Mouse (Mus musculus): ENCODE data around the gene Dtx1. TPM values are rescaled to one million over a fixed set of nuclear protein-coding genes. Genes with fewer than 3 reads are reported as not detected.

The Dtx1 gene
- polyA plus RNA-seq, 1 experiment from 2014 or later = 4.0 TPM

DNA sequence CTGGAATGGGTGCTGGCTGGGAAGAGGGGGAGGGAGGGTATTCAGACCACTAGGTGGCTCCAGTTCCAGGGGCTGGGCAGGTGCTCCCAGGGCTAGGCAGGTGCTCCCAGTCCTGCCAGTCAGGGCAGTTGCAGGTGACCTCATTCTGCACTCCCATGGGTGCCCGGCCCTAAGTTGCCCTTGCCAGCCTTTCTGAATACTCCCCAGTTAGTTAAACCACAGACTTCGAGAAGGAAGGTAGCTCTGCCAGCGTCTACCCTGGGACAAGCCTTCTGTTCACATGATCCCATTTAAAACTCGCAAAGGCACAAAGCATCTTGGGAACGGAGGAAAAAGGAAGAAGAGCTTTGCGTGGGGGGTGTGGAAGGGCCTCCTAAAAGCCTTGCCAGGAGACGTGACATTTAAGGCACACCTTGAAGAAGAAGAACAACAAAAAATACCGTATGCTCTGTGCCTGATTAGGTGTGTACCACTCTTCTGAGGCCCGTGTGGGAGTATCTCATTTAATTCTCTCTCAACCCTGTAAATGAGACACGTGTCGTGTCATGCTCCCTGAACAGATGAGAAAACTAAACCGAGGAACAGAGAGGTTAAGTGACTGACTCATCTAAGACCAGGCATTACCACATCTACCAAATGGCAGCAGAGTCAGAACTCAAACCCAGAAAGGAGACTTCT is 63.8 kb downstream of the Dtx1 start:
- peaks cover 17% of the 10 kb centered on the region for H3K4me1 ChIP-seq
- H3K9me3 ChIP-seq = no peaks in the 10 kb centered on the region
- H3K36me3 ChIP-seq = no peaks in the 10 kb centered on the region
- H3K27me3 ChIP-seq = peaks cover 62% of the 10 kb centered on the region
- WGBS = 33% methylated on average over 12 of the region's 12 CpGs
- no peak overlapping the region for H3K4me3 ChIP-seq
- H3K27ac ChIP-seq = no peak overlapping the region
- no peak overlapping the region for H3K9ac ChIP-seq
- H3K4me2 ChIP-seq = no peak overlapping the region
- no peak for ATAC-seq (ENCODE audit: insufficient number of reproducible peaks, low FRiP score, low TSS enrichment, low read depth)

DNA sequence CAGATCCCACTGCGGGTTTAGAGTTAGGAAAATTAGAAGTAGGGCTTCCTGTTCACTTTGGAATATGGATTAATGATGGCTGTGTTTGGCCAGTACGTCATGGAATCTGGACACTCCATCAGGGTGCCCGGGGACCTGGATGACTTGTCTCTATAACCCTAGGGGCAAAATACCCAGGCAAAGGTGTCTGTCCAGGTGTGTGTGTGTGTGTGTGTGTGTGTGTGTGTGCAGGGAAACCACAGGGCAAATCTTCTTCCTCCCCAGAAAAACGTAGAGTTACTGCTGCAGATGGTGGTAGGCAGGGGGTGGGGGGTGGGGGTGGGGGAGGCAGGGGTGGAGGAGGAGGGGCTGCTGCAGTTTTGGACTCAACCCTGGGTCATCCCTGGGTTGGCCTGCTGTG is 64.4 kb downstream of the Dtx1 start:
- peaks cover 56% of the 10 kb centered on the region for H3K27me3 ChIP-seq
- 65% methylated on average over 4 of the region's 4 CpGs for WGBS
- no peaks in the 10 kb centered on the region for H3K9me3 ChIP-seq
- no peak for ATAC-seq (ENCODE audit: insufficient number of reproducible peaks, low FRiP score, low TSS enrichment, low read depth)
- no peak overlapping the region for H3K4me2 ChIP-seq
- peaks cover 17% of the 10 kb centered on the region for H3K4me1 ChIP-seq
- no peak overlapping the region for H3K27ac ChIP-seq
- H3K4me3 ChIP-seq = no peak overlapping the region
- no peak overlapping the region for H3K9ac ChIP-seq
- H3K36me3 ChIP-seq = no peaks in the 10 kb centered on the region

DNA sequence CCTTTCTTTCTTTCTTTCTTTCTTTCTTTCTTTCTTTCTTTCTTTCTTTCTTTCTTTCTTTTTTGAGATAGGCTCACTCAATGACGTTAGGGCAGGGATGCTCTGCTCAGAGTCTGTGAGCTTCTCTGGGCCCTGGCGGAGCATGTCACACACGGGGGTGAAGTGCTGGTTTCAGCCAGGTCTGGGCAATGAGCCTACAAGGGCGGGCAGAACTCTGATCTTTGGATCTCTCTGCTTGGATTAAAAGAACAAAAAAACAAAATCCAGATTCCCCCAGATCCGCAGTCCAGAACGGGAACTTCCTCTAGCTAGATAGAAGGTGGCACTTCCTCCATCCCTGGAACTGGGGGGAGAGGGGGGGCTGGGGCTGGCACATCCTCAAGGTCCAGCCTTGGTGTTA is 65.9 kb downstream of the Dtx1 start:
- Histone ChIP-seq H3K27ac (no peak overlapping the region), H3K4me1 (peaks cover 17% of the 10 kb centered on the region), H3K9ac (no peak overlapping the region), H3K27me3 (peaks cover 47% of the 10 kb centered on the region), H3K9me3 (no peaks in the 10 kb centered on the region), H3K4me3 (no peak overlapping the region), H3K4me2 (no peak overlapping the region), H3K36me3 (no peaks in the 10 kb centered on the region)
- ATAC-seq (ENCODE audit: insufficient number of reproducible peaks, low FRiP score, low TSS enrichment, low read depth) = no peak
- 48% methylated on average over 6 of the region's 6 CpGs for WGBS

- no peak overlapping the region for H3K4me2 ChIP-seq
- H3K27ac ChIP-seq = no peak overlapping the region
- H3K9ac ChIP-seq = no peak overlapping the region
- H3K4me3 ChIP-seq = no peak overlapping the region
- no peaks in the 10 kb centered on the region for H3K9me3 ChIP-seq
- no peak for ATAC-seq (ENCODE audit: insufficient number of reproducible peaks, low FRiP score, low TSS enrichment, low read depth)
- 70% methylated on average over 3 of the region's 3 CpGs for WGBS
- H3K4me1 ChIP-seq = peaks cover 13% of the 10 kb centered on the region
- H3K36me3 ChIP-seq = no peaks in the 10 kb centered on the region
- H3K27me3 ChIP-seq = peaks cover 31% of the 10 kb centered on the region
These were observed 67.5 kb downstream of the Dtx1 start for GRCm38 (mm10) chr5:120644227-120644626.

DNA sequence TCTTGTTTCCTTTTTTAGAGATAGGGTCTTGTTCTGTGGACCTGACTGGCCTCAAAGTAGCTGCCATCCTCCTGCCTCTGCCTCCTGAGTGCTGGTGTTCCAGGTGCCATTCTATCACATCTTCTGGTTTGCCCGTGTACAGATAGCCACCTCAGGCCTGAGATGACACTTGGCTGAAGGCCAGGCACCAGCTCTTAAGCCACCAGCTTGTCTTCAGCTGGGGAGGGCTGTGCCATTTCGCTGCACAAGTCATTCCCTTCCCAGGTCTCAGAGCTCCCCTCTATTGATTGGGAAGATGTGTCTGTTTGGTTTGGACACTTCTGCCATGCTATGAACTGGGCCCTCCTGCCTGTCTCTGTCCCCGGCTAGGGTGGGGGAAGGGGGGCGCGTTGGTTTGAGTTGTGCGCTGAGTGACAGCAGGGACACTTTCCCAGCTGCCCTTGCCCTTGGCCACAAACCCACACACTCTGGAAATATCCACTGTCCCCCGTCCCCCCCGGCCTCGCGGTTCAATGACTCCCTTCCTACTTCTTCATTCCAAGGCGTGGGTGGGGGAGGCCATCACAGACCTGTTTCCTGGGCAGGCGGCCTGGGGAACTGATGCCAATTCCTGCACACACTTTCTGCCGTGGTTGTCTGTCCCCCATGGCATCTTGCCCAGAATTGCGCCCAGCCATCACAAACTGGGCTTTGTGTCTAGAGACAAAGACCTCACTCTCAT is 68.2 kb downstream of the Dtx1 start:
- no peak for ATAC-seq (ENCODE audit: insufficient number of reproducible peaks, low FRiP score, low TSS enrichment, low read depth)
- Histone ChIP-seq H3K4me2 (no peak overlapping the region), H3K36me3 (no peaks in the 10 kb centered on the region), H3K4me1 (peaks cover 6% of the 10 kb centered on the region), H3K27me3 (peaks cover 24% of the 10 kb centered on the region), H3K9me3 (no peaks in the 10 kb centered on the region), H3K9ac (no peak overlapping the region), H3K4me3 (no peak overlapping the region), H3K27ac (no peak overlapping the region)
- 67% methylated on average over 14 of the region's 14 CpGs for WGBS

GRCm38 (mm10) chr5:120640094-120640493 is 71.6 kb downstream of the Dtx1 start:
- Histone ChIP-seq H3K27me3 (no peaks in the 10 kb centered on the region), H3K4me3 (no peak overlapping the region), H3K4me1 (peaks cover 3% of the 10 kb centered on the region; the same call in 1 of the 2 replicates), H3K27ac (no peak overlapping the region), H3K9me3 (no peaks in the 10 kb centered on the region), H3K36me3 (no peaks in the 10 kb centered on the region), H3K4me2 (no peak overlapping the region), H3K9ac (no peak overlapping the region)
- 85% methylated on average over 7 of the region's 7 CpGs for WGBS
- ATAC-seq (ENCODE audit: insufficient number of reproducible peaks, low FRiP score, low TSS enrichment, low read depth) = no peak

DNA sequence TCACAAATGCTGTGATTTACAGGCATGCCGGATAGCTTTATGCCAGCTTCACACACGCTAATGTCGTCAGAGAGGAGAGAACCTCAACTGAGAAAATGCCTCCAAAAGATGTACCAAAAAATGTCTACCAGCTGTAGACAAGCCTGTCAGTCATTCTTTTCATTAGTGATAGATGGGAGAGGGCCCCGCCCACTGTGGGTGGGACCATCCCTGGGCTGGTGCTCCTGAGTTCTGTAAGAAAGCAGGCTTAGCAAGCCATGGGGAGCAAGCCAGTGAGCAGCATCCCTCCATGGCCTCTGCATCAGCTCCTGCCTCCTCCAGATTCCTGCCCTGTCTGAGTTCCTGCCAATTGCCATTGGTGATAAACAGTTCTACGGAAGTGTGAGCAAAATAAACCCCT is 76.1 kb downstream of the Dtx1 start:
- Histone ChIP-seq H3K36me3 (no peaks in the 10 kb centered on the region), H3K9me3 (no peaks in the 10 kb centered on the region), H3K4me1 (peaks cover 4% of the 10 kb centered on the region; the same call in 1 of the 2 replicates), H3K27ac (no peak overlapping the region), H3K4me3 (no peak overlapping the region), H3K4me2 (no peak overlapping the region), H3K27me3 (peaks cover 11% of the 10 kb centered on the region; the same call in 1 of the 2 replicates), H3K9ac (no peak overlapping the region)
- no peak for ATAC-seq (ENCODE audit: insufficient number of reproducible peaks, low FRiP score, low TSS enrichment, low read depth)
- 75% methylated on average over 5 of the region's 5 CpGs for WGBS

GRCm38 (mm10) chr5:120634860-120635259 is 76.9 kb downstream of the Dtx1 start:
- peaks cover 4% of the 10 kb centered on the region; the same call in 1 of the 2 replicates for H3K4me1 ChIP-seq
- H3K4me3 ChIP-seq = no peak overlapping the region
- ATAC-seq (ENCODE audit: insufficient number of reproducible peaks, low FRiP score, low TSS enrichment, low read depth) = no peak
- peaks cover 18% of the 10 kb centered on the region; the same call in 1 of the 2 replicates for H3K27me3 ChIP-seq
- 45% methylated on average over 5 of the region's 5 CpGs for WGBS
- no peaks in the 10 kb centered on the region for H3K36me3 ChIP-seq
- no peak overlapping the region for H3K9ac ChIP-seq
- H3K9me3 ChIP-seq = no peaks in the 10 kb centered on the region
- no peak overlapping the region for H3K4me2 ChIP-seq
- no peak overlapping the region for H3K27ac ChIP-seq

DNA sequence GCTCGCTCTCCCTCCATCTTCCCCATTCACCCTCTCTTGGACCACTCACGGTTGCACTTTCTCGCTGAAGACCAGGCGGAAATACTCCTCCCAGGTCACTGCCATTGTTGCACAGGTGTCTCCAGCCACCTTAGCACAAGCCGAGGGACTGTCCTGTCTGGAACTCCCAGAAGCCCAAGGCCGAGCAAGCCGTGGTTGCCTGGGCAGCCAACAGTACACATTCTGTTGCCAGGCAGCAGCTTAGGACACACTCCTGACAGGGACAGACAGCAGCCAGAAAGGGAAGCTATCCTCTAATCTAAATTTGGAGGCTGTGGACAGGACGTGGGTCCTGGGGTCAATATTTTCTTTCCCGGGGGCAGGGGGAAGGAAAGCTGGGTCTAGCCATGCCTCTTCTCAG is 77.6 kb downstream of the Dtx1 start, which contains the start of gene Cfap73:
Gene Cfap73 (minus strand): TSS at position 105 of the 400 bp plus-strand sequence.
- Histone ChIP-seq H3K27ac (no peak within 1 kb of the TSS), H3K9ac (no peak within 1 kb of the TSS), H3K4me3 (no peak within 1 kb of the TSS), H3K36me3 (no peaks in the 10 kb centered on the region), H3K4me2 (no peak within 1 kb of the TSS), H3K27me3 (peaks cover 23% of the 10 kb centered on the region; the same call in 1 of the 2 replicates), H3K4me1 (peaks cover 4% of the 10 kb centered on the region; the same call in 1 of the 2 replicates), H3K9me3 (no peaks in the 10 kb centered on the region)
- no peak for ATAC-seq (ENCODE audit: insufficient number of reproducible peaks, low FRiP score, low TSS enrichment, low read depth)
- 68% methylated on average over 9 of the region's 9 CpGs for WGBS

GRCm38 (mm10) chr5:120631892-120632291 is 79.8 kb downstream of the Dtx1 start:
- Histone ChIP-seq H3K4me1 (peaks cover 10% of the 10 kb centered on the region; the same call in 1 of the 2 replicates), H3K4me3 (no peak overlapping the region), H3K36me3 (peaks cover 12% of the 10 kb centered on the region), H3K27me3 (peaks cover 23% of the 10 kb centered on the region; the same call in 1 of the 2 replicates), H3K9me3 (no peaks in the 10 kb centered on the region), H3K9ac (no peak overlapping the region), H3K4me2 (no peak overlapping the region), H3K27ac (no peak overlapping the region)
- ATAC-seq (ENCODE audit: insufficient number of reproducible peaks, low FRiP score, low TSS enrichment, low read depth) = no peak
- WGBS = 85% methylated on average over 5 of the region's 5 CpGs

GRCm38 (mm10) chr5:120631128-120631527 is 80.6 kb downstream of the Dtx1 start:
- 5% methylated on average over 29 of the region's 29 CpGs for WGBS
- Histone ChIP-seq H3K9ac (no peak overlapping the region), H3K4me1 (peaks cover 10% of the 10 kb centered on the region; the same call in 1 of the 2 replicates), H3K27ac (no peak overlapping the region), H3K27me3 (peaks cover 23% of the 10 kb centered on the region; the same call in 1 of the 2 replicates), H3K36me3 (peaks cover 20% of the 10 kb centered on the region), H3K4me3 (no peak overlapping the region), H3K9me3 (no peaks in the 10 kb centered on the region), H3K4me2 (0 out of 2 replicates have a peak overlapping the region, but pooled peaks have one; percentile 12)
- no peak for ATAC-seq (ENCODE audit: insufficient number of reproducible peaks, low FRiP score, low TSS enrichment, low read depth)

Measured in limb, embryonic 15.5 days (tissue).